Mouse (Mus musculus) neural tube, embryonic 14.5 days (tissue): ENCODE results near the gene Gm43720. TPM values are rescaled to one million over a fixed set of nuclear protein-coding genes. Genes with fewer than 3 reads are reported as not detected.

Source experiments
- ATAC-seq: fragments of 200-750 bp; cut with Nextera tagmentation; 2 replicates; pipeline ENCODE4 v1.8.0; 2017; ENCODE audit warnings: low read depth, mild to moderate bottlenecking, moderate TSS enrichment, moderate library complexity
- H3K27ac ChIP-seq: fragments of 300-500 bp; sonication (generic); 2 replicates; pipeline ENCODE4 v1.5.1; 2014; ENCODE audit warnings: low read depth, mild to moderate bottlenecking, control low read depth, low read length, moderate library complexity, mixed read lengths
- H3K27me3 ChIP-seq: fragments of 300-500 bp; sonication (generic); 2 replicates; pipeline ENCODE4 v1.6.1; 2014; ENCODE audit warnings: low read length; ENCODE audit not compliant: control insufficient read depth, insufficient read depth
- H3K36me3 ChIP-seq: fragments of 300-500 bp; sonication (generic); 2 replicates; pipeline ENCODE4 v1.6.1; 2014; ENCODE audit warnings: low read length, mixed read lengths; ENCODE audit not compliant: control insufficient read depth, insufficient read depth
- H3K4me1 ChIP-seq: fragments of 300-500 bp; sonication (generic); 2 replicates; pipeline ENCODE4 v1.6.1; 2014; ENCODE audit warnings: low read length; ENCODE audit not compliant: control insufficient read depth, insufficient read depth
- H3K4me2 ChIP-seq: fragments of 300-500 bp; sonication (generic); 2 replicates; pipeline ENCODE4 v1.6.1; 2014; ENCODE audit warnings: mild to moderate bottlenecking, low read depth, low read length, control low read depth
- H3K4me3 ChIP-seq: fragments of 300-500 bp; sonication (generic); 2 replicates; pipeline ENCODE4 v1.5.1; 2014; ENCODE audit warnings: low read depth, low read length, control low read depth, mixed read lengths
- H3K9ac ChIP-seq: fragments of 300-500 bp; sonication (generic); replicated peaks from 2 replicates; pipeline ENCODE4 v1.6.1; 2014; ENCODE audit warnings: low read depth, mild to moderate bottlenecking, control low read depth, low read length, mixed read lengths
- H3K9me3 ChIP-seq: fragments of 300-500 bp; sonication (generic); 2 replicates; pipeline ENCODE4 v1.6.1; 2016; ENCODE audit warnings: low read length; ENCODE audit not compliant: control insufficient read depth
- WGBS: fragments of 180-500 bp; shearing (Covaris S2); extraction: QIAGEN DNeasy Blood & Tissue Kit; methylation state at CpG from one replicate; pipeline ENCODE4 v1.1.7; 2014; 5-methylcytosine and 5-hydroxymethylcytosine counted together
- polyA plus RNA-seq: library from polyadenylated mRNA; unstranded; fragments of >200 nt; fragmentation: Nextera tagmentation; extraction: Ambion mirVana; gene quantifications from 2 replicates; pipeline ENCODE4 v1.2.1, GENCODE M21; 2014

Gm43720 gene
- polyA plus RNA-seq, 1 experiment from 2014 or later, result 0.11 TPM

- WGBS, result 23% methylated on average over 26 of the region's 26 CpGs
- Histone ChIP-seq H3K27ac (peak overlapping the region; percentile 18; the same call in 1 of the 2 replicates), H3K36me3 (peaks cover 4% of the 10 kb centered on the region; the same call in 1 of the 2 replicates), H3K4me3 (peak overlapping the region; percentile 71), H3K4me1 (peaks cover 35% of the 10 kb centered on the region), H3K9ac (no peak overlapping the region), H3K9me3 (no peaks in the 10 kb centered on the region), H3K4me2 (peak overlapping the region; percentile 29), H3K27me3 (no peaks in the 10 kb centered on the region)
- no peak for ATAC-seq
Measured at GRCm38 (mm10) chr5:138280425-138280768, 639 bp upstream of the Gm43720 start.

GRCm38 (mm10) chr5:138277994-138278393 is 1.8 kb downstream of the Gm43720 start:
- Histone ChIP-seq H3K4me3 (peak overlapping the region; percentile 71; the same call in 1 of the 2 replicates), H3K27me3 (no peaks in the 10 kb centered on the region), H3K4me1 (peaks cover 42% of the 10 kb centered on the region), H3K27ac (no peak overlapping the region), H3K9ac (no peak overlapping the region), H3K4me2 (peak overlapping the region; percentile 62), H3K9me3 (no peaks in the 10 kb centered on the region), H3K36me3 (peaks cover 4% of the 10 kb centered on the region; the same call in 1 of the 2 replicates)
- 90% methylated on average over 7 of the region's 7 CpGs for WGBS
- ATAC-seq, result no peak

GRCm38 (mm10) chr5:138275216-138276050 is 4.3 kb downstream of the Gm43720 start:
- 10% methylated on average over 41 of the region's 41 CpGs for WGBS
- no peak for ATAC-seq
- Histone ChIP-seq H3K9ac (peak overlapping the region; percentile 51), H3K4me2 (peak overlapping the region; percentile 70), H3K9me3 (no peaks in the 10 kb centered on the region), H3K27ac (no peak overlapping the region), H3K4me1 (peaks cover 44% of the 10 kb centered on the region), H3K4me3 (peak overlapping the region; percentile 29), H3K27me3 (no peaks in the 10 kb centered on the region), H3K36me3 (peaks cover 4% of the 10 kb centered on the region; the same call in 1 of the 2 replicates)

GRCm38 (mm10) chr5:138274186-138274585 is 5.6 kb downstream of the Gm43720 start:
- ATAC-seq, result no peak
- Histone ChIP-seq H3K27ac (no peak overlapping the region), H3K4me1 (peaks cover 44% of the 10 kb centered on the region), H3K4me2 (no peak overlapping the region), H3K36me3 (peaks cover 4% of the 10 kb centered on the region; the same call in 1 of the 2 replicates), H3K4me3 (no peak overlapping the region), H3K27me3 (no peaks in the 10 kb centered on the region), H3K9me3 (no peaks in the 10 kb centered on the region), H3K9ac (no peak overlapping the region)
- WGBS, result 63% methylated on average over 8 of the region's 8 CpGs

- no peak for ATAC-seq
- Histone ChIP-seq H3K9ac (no peak within 1 kb of the TSS), H3K4me2 (peak within 1 kb of the TSS; percentile 24; the same call in 1 of the 2 replicates), H3K27ac (no peak within 1 kb of the TSS), H3K4me3 (no peak within 1 kb of the TSS), H3K36me3 (no peaks in the 10 kb centered on the region; the same call in 1 of the 2 replicates), H3K9me3 (no peaks in the 10 kb centered on the region), H3K27me3 (no peaks in the 10 kb centered on the region), H3K4me1 (peaks cover 29% of the 10 kb centered on the region)
- WGBS, result 4% methylated on average over 12 of the region's 12 CpGs
Measured at GRCm38 (mm10) chr5:138272409-138272923, 7.3 kb downstream of the Gm43720 start, which contains the start of gene Gal3st4. TSS of gene Gal3st4 (minus strand) at chr5:138272840.

GRCm38 (mm10) chr5:138271232-138271631 is 8.5 kb downstream of the Gm43720 start:
- H3K4me3 ChIP-seq, result no peak overlapping the region
- no peaks in the 10 kb centered on the region for H3K27me3 ChIP-seq
- H3K4me2 ChIP-seq, result no peak overlapping the region
- 63% methylated on average over 3 of the region's 3 CpGs for WGBS
- H3K27ac ChIP-seq, result no peak overlapping the region
- no peak overlapping the region for H3K9ac ChIP-seq
- H3K36me3 ChIP-seq, result no peaks in the 10 kb centered on the region; the same call in 1 of the 2 replicates
- H3K9me3 ChIP-seq, result no peaks in the 10 kb centered on the region
- ATAC-seq, result no peak
- H3K4me1 ChIP-seq, result peaks cover 16% of the 10 kb centered on the region

GRCm38 (mm10) chr5:138268980-138269379 is 10.8 kb downstream of the Gm43720 start:
- WGBS, result 84% methylated on average over 4 of the region's 4 CpGs
- Histone ChIP-seq H3K36me3 (no peaks in the 10 kb centered on the region; the same call in 1 of the 2 replicates), H3K27ac (no peak overlapping the region), H3K4me2 (no peak overlapping the region), H3K4me3 (no peak overlapping the region), H3K9ac (no peak overlapping the region), H3K4me1 (peaks cover 9% of the 10 kb centered on the region), H3K27me3 (no peaks in the 10 kb centered on the region), H3K9me3 (no peaks in the 10 kb centered on the region)
- no peak for ATAC-seq

- ATAC-seq, result no peak
- no peak overlapping the region for H3K4me2 ChIP-seq
Measured at GRCm38 (mm10) chr5:138267114-138267513, 12.6 kb downstream of the Gm43720 start.

GRCm38 (mm10) chr5:138265712-138266111 is 14.0 kb downstream of the Gm43720 start:
- Histone ChIP-seq H3K27me3 (no peaks in the 10 kb centered on the region; the same call in 1 of the 2 replicates), H3K9ac (no peak overlapping the region), H3K36me3 (peaks cover 12% of the 10 kb centered on the region), H3K4me1 (peaks cover 19% of the 10 kb centered on the region), H3K9me3 (no peaks in the 10 kb centered on the region), H3K4me2 (no peak overlapping the region), H3K4me3 (no peak overlapping the region), H3K27ac (no peak overlapping the region)
- WGBS, result 94% methylated on average over 4 of the region's 4 CpGs
- ATAC-seq, result no peak

More at GRCm38 (mm10) chr5:138267114-138267513, 12.6 kb downstream of the Gm43720 start:
- WGBS, result 93% methylated on average over 3 of the region's 3 CpGs
- Histone ChIP-seq H3K4me1 (peaks cover 19% of the 10 kb centered on the region), H3K36me3 (peaks cover under 1% of the 10 kb centered on the region; the same call in 1 of the 2 replicates), H3K27me3 (no peaks in the 10 kb centered on the region; the same call in 1 of the 2 replicates), H3K4me3 (no peak overlapping the region), H3K9ac (no peak overlapping the region), H3K9me3 (no peaks in the 10 kb centered on the region), H3K27ac (no peak overlapping the region)
